Mouse (Mus musculus): ENCODE results near the gene Ftsj1. TPM values are rescaled to one million over a fixed set of nuclear protein-coding genes. Genes with fewer than 3 reads are reported as not detected.

Gene Ftsj1
- total RNA-seq (2021): 10 to 100 TPM in 1 of 2 experiments, 1 to 10 TPM in 1; 9.8 to 12.2 TPM
- long read RNA-seq, experiment 1, transcript Ftsj1-203 (13 exons, 1,656 nt): major isoform, 6 of 8 reads
- long read RNA-seq, experiment 1, partial matches to known transcripts: 1 of 8 reads
- long read RNA-seq, experiment 1, other reads (novel, unspliced or antisense): 0 of 8 reads
- long read RNA-seq, experiment 2, partial matches to known transcripts: 0 of 3 reads
- long read RNA-seq, experiment 2, other reads (novel, unspliced or antisense): 0 of 3 reads

- peak; percentile 89 to 91 for DNase-seq
Measured at GRCm38 (mm10) chrX:8252334-8253285, at the start of gene Ftsj1. Gene Ftsj1, minus strand, starts transcription at chrX:8252406.

- DNase-seq: no peak
Measured at GRCm38 (mm10) chrX:8288621-8289020, 36.4 kb upstream of the Ftsj1 start.

- DNase-seq: peak in 1 of 2 experiments; percentile 1
Measured at GRCm38 (mm10) chrX:8274056-8274455, 21.9 kb upstream of the Ftsj1 start.

GRCm38 (mm10) chrX:8272000-8272399 is 19.8 kb upstream of the Ftsj1 start:
- DNase-seq: no peak

- no peak for DNase-seq
Measured at GRCm38 (mm10) chrX:8271083-8271820, 19.0 kb upstream of the Ftsj1 start, which contains the start of gene Slc38a5. Gene Slc38a5, plus strand, starts transcription at chrX:8271133.

DNA sequence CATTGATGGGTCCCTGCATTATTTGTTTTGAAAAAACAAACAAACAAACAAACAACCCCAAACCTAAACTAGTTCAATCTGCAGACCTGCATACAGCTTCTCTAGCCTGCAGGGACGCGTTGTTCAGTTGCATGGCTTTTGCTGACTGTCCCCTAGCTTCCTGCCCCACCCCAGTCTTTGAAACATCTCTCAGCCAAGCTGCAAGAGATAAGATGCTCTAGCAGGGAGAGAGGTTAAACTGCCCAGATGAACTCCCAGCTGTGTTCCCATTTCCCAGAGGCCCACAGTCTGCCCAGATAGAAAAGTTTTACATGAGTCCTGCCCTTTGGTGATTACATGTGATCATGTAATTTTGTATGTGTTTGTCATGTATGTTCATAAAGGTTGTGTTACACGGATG is 12.0 kb upstream of the Ftsj1 start:
- no peak for DNase-seq

GRCm38 (mm10) chrX:8263156-8263804 is 11.1 kb upstream of the Ftsj1 start:
- no peak for DNase-seq

DNA sequence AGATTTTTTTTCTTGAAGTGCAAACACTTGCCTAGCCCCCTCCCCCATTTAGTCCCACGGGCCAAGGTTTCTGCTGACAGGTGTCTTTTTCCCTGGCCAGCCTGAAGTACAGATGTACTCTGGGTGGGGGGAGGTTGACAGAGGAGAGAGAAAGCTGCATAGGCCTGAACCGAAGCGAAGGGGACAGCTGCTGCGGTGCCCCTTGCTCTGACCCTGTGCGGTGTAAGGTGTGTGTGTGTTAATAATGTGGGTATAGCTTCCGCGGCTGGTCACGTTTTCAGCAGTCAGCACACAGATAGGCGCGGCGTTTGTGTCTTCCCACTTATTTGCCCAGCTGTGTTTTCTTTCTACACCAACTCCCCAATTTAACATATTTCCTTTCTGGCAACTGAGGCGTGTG is 7.3 kb upstream of the Ftsj1 start:
- no peak for DNase-seq

GRCm38 (mm10) chrX:8255807-8256206 is 3.6 kb upstream of the Ftsj1 start:
- DNase-seq: no peak

DNA sequence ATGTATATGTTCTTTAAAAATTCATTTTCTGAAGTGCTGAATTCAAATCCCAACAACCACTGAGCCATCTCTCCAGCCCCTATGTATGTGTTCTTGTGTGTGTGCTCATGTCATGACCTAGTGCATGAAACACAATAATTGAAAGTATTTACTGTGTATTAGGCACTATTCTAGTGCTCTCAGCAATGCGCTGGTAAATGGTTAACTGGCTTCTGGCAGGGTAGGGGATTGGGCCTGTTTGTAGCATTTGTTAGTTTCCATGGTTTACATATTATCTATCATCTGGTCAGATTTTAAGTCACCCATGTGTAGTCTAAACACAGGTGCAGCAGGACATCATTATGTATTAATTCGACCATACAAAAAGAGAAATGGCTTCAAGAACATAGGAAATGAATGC is 1.5 kb upstream of the Ftsj1 start:
- no peak for DNase-seq

GRCm38 (mm10) chrX:8251789-8252333 is 345 bp downstream of the Ftsj1 start:
- DNase-seq: no peak

DNA sequence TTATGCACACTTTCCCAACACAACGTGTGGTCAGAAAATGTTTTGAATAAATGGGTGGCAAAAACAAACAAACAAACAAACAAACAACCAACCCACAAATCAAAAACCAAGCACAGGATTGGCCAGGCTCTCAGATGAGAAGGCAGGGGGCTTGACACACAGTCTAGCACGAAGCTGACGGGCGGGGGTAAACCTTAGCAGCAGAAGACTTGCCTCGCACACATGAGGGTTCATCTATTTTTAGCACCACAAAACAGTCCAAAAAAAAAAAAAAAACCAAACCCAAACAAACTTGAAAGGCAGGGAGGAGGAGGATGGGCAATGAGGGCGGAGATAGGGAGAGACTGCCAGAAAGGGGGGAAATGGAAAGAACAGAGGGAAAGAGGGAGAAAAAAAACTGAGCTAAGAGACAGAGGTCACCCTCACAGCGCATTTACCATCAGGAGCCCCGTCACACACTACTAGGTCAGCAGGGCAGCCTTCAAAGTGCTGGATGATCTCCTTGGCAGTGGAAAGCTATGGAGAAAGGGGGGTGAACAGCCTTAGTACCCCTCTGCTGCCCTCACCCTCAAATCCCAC is 3.6 kb downstream of the Ftsj1 start:
- DNase-seq: no peak

GRCm38 (mm10) chrX:8247680-8248079 is 4.5 kb downstream of the Ftsj1 start:
- no peak for DNase-seq

GRCm38 (mm10) chrX:8238804-8239395 is 13.3 kb downstream of the Ftsj1 start:
- DNase-seq: no peak

- no peak for DNase-seq
Measured at GRCm38 (mm10) chrX:8236704-8237103, 15.5 kb downstream of the Ftsj1 start.

GRCm38 (mm10) chrX:8233602-8234001 is 18.6 kb downstream of the Ftsj1 start:
- DNase-seq: no peak

- no peak for DNase-seq
Measured at GRCm38 (mm10) chrX:8230272-8230671, 21.9 kb downstream of the Ftsj1 start.

DNA sequence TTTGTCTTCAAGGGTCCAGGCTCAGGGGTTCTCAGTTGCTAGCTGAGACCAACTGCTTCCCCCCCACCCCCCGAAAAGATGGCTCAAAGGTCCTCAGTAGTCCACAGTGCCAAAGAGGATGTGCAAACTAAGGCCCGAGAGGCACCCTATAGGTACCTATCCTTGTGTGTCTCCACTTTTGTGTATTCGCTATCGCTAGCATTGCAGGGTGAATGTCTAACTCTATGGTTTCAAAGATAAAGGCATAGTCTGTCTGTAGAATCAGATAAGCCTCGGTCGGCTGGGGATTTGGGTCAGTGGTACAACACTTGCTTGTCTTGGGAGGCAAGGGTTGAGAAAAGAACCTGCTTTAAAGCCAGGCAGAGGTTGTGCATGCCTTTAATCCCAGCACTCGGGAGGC is 28.7 kb downstream of the Ftsj1 start:
- no peak for DNase-seq

GRCm38 (mm10) chrX:8222678-8223421 is 29.4 kb downstream of the Ftsj1 start:
- DNase-seq: peak; percentile 20 to 27

DNA sequence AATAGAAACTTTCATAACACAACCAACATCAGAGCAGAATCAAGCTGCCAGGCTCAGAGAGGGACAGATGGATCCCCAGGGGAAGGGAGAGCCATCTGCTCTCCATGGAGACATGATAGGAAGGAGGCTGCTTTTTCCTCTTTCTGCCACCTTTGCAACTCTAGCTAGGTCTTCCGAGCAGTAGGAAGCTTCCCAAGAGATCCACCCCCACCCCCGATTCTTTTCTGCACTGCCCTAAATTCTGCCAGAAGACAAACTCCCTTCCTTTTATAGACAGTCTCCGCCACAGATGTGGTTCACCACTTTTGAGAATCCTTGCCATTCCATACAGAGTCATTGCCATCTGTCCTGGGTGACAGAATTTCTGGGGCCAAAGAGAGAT is 29.9 kb downstream of the Ftsj1 start:
- no peak for DNase-seq

Data from heart, adult 18-20 months (tissue).